Mouse (Mus musculus) limb, embryonic 14.5 days (tissue): Measurements from ENCODE around the gene Gm17545. TPM values are rescaled to one million over a fixed set of nuclear protein-coding genes. Genes with fewer than 3 reads are reported as not detected.

Experiments used
- ATAC-seq: fragments of 200-750 bp; cut with Nextera tagmentation; 2 replicates; pipeline ENCODE4 v1.8.0; 2017; ENCODE audit warnings: low read depth, moderate number of reproducible peaks, moderate TSS enrichment; ENCODE audit not compliant: low FRiP score
- DNase-seq: peaks from one replicate; pipeline ENCODE4 v3.0.0-alpha.2; 2015; ENCODE audit warnings: low spot score
- H3K27ac ChIP-seq: fragments of 300-500 bp; sonication (generic); replicated peaks from 2 replicates; pipeline ENCODE4 v1.5.1; 2014; ENCODE audit warnings: low read depth, mild to moderate bottlenecking, low read length, moderate library complexity, mixed read lengths
- H3K27me3 ChIP-seq: fragments of 300-500 bp; sonication (generic); 2 replicates; pipeline ENCODE4 v1.6.1; 2014; ENCODE audit warnings: low read length, mixed read lengths; ENCODE audit not compliant: control insufficient read depth, insufficient read depth
- H3K36me3 ChIP-seq: fragments of 300-500 bp; sonication (generic); 2 replicates; pipeline ENCODE4 v1.6.1; 2014; ENCODE audit warnings: mild to moderate bottlenecking, low read length, moderate library complexity, mixed read lengths; ENCODE audit not compliant: control insufficient read depth, insufficient read depth
- H3K4me1 ChIP-seq: fragments of 300-500 bp; sonication (generic); 2 replicates; pipeline ENCODE4 v1.6.1; 2014; ENCODE audit warnings: antibody characterized with exemption, low read length, mixed read lengths; ENCODE audit not compliant: control insufficient read depth, insufficient read depth
- H3K4me2 ChIP-seq: fragments of 300-500 bp; sonication (generic); replicated peaks from 2 replicates; pipeline ENCODE4 v1.6.1; 2014; ENCODE audit warnings: low read depth, mild to moderate bottlenecking, low read length, moderate library complexity; ENCODE audit not compliant: severe bottlenecking
- H3K4me3 ChIP-seq: fragments of 300-500 bp; sonication (generic); replicated peaks from 2 replicates; pipeline ENCODE4 v1.5.1; 2014; ENCODE audit warnings: low read length
- H3K9ac ChIP-seq: fragments of 300-500 bp; sonication (generic); 2 replicates; pipeline ENCODE4 v1.6.1; 2014; ENCODE audit warnings: mild to moderate bottlenecking, low read depth, low read length, moderate library complexity; ENCODE audit not compliant: severe bottlenecking
- H3K9me3 ChIP-seq: fragments of 300-500 bp; sonication (generic); 2 replicates; pipeline ENCODE4 v1.6.1; 2016; ENCODE audit warnings: low read length; ENCODE audit not compliant: control insufficient read depth
- POLR2A ChIP-seq: fragments of 200-500 bp; IDR thresholded peaks from 2 replicates; pipeline ENCODE4 v1.8.0; 2012; ENCODE audit warnings: inconsistent platforms, mild to moderate bottlenecking, moderate library complexity, borderline replicate concordance; ENCODE audit not compliant: insufficient read depth, insufficient read length; ENCODE audit errors: extremely low read depth
- WGBS: fragments of 180-500 bp; shearing (Covaris S2); extraction: QIAGEN DNeasy Blood & Tissue Kit; methylation state at CpG from one replicate; pipeline ENCODE4 v1.1.7; 2014; 5-methylcytosine and 5-hydroxymethylcytosine counted together
- polyA plus RNA-seq, 2 experiments: library from polyadenylated mRNA; depleted of rRNA in 1 of 2; stranded (reverse) in 1 of 2; unstranded in 1 of 2; fragments of >200 nt; fragmentation: Nextera tagmentation in 1 of 2; extraction: Ambion mirVana in 1 of 2; gene quantifications; 2 replicates each; pipeline versions ENCODE4 v1.2.1 to v1.2.3; 2012 to 2014

Gene Gm17545
- polyA plus RNA-seq, 2 experiments, result not detected

- Histone ChIP-seq H3K27ac (no peak overlapping the region), H3K36me3 (no peaks in the 10 kb centered on the region; the same call in 1 of the 2 replicates), H3K9me3 (no peaks in the 10 kb centered on the region), H3K4me1 (no peaks in the 10 kb centered on the region), H3K9ac (no peak overlapping the region), H3K27me3 (no peaks in the 10 kb centered on the region), H3K4me2 (no peak overlapping the region), H3K4me3 (no peak overlapping the region)
- DNase-seq, result no peak
- no peak for ATAC-seq
- WGBS, result 48% methylated on average over 1 of the region's 1 CpGs
- no peak for TF ChIP-seq POLR2A
Observed at GRCm38 (mm10) chr9:22422559-22422958, 31.5 kb upstream of the Gm17545 start.

- Histone ChIP-seq H3K4me1 (peaks cover 3% of the 10 kb centered on the region; the same call in 1 of the 2 replicates), H3K4me3 (no peak overlapping the region), H3K4me2 (no peak overlapping the region), H3K27ac (no peak overlapping the region), H3K36me3 (no peaks in the 10 kb centered on the region; the same call in 1 of the 2 replicates), H3K9ac (no peak overlapping the region), H3K27me3 (no peaks in the 10 kb centered on the region), H3K9me3 (no peaks in the 10 kb centered on the region)
- DNase-seq, result no peak
- no peak for ATAC-seq
- WGBS, result 62% methylated on average over 1 of the region's 1 CpGs
- no peak for TF ChIP-seq POLR2A
Observed at GRCm38 (mm10) chr9:22423507-22423906, 30.6 kb upstream of the Gm17545 start.

- Histone ChIP-seq H3K4me1 (peaks cover 9% of the 10 kb centered on the region), H3K36me3 (no peaks in the 10 kb centered on the region; the same call in 1 of the 2 replicates), H3K27ac (no peak overlapping the region), H3K9me3 (no peaks in the 10 kb centered on the region), H3K4me3 (no peak overlapping the region), H3K27me3 (no peaks in the 10 kb centered on the region), H3K9ac (no peak overlapping the region), H3K4me2 (no peak overlapping the region)
- DNase-seq (no peak), ATAC-seq (no peak)
- TF ChIP-seq POLR2A, result no peak
- 78% methylated on average over 10 of the region's 10 CpGs for WGBS
Observed at GRCm38 (mm10) chr9:22424196-22424595, 29.9 kb upstream of the Gm17545 start.

- peaks cover 14% of the 10 kb centered on the region for H3K4me1 ChIP-seq
- H3K9me3 ChIP-seq, result no peaks in the 10 kb centered on the region
- 91% methylated on average over 4 of the region's 4 CpGs for WGBS
- no peak overlapping the region for H3K9ac ChIP-seq
- no peaks in the 10 kb centered on the region; the same call in 1 of the 2 replicates for H3K36me3 ChIP-seq
- no peak overlapping the region for H3K27ac ChIP-seq
- TF ChIP-seq POLR2A, result no peak
- no peak overlapping the region for H3K4me2 ChIP-seq
- no peaks in the 10 kb centered on the region for H3K27me3 ChIP-seq
- no peak for DNase-seq
- H3K4me3 ChIP-seq, result no peak overlapping the region
- no peak for ATAC-seq
Observed at GRCm38 (mm10) chr9:22424719-22425118, 29.4 kb upstream of the Gm17545 start.

DNA sequence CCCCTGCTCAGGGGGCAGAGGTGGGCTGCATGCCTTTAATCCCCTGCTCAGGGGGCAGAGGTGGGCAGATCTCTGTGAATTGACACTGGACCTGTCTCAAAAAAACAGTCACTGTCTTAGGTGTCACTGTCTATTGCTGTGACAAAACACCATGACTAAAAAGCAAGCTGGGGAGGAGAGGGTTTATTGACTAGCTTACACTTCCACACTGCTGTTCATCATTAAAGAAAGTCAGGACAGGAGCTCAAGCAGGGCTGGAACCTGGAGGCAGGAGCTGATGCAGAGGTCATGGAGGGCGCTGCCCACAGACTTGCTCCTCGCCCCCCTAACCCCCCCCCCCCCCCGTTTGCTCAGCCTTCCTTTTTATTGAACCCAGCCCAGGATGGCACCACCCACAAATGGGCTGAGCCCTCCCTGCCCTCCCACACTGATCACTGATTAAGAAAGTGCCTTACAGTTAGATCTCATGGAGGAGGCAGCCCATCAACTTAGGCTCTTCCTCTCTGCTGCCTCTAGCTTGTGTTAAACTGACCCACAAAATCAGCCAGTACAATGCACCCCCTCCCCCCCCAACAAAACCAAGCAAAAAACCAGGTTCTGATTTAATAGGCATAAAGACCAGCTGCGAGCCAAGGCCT, 25.9 kb upstream of the Gm17545 start:
- Histone ChIP-seq H3K4me3 (no peak overlapping the region), H3K9ac (no peak overlapping the region), H3K36me3 (no peaks in the 10 kb centered on the region; the same call in 1 of the 2 replicates), H3K4me1 (peaks cover 17% of the 10 kb centered on the region), H3K27me3 (no peaks in the 10 kb centered on the region), H3K9me3 (no peaks in the 10 kb centered on the region), H3K4me2 (no peak overlapping the region), H3K27ac (no peak overlapping the region)
- no peak for DNase-seq
- no peak for TF ChIP-seq POLR2A
- no peak for ATAC-seq
- WGBS, result 29% methylated on average over 3 of the region's 4 CpGs
